Comparison of ENCODE assay signal across 9 mouse cellular contexts in genomic region chr15:85576110-85576509, GRCm38 (mm10). TPM values are rescaled to one million over a fixed set of nuclear protein-coding genes. Genes with fewer than 3 reads are reported as not detected.
A peak's percentile ranks its signal among the peaks of the same experiment; 100 is the strongest.
DNase-seq lines count a peak whose midpoint lies in the region; ATAC-seq and TF ChIP-seq lines count a peak whose summit lies in the region.
"Had no signal": no experiment of that assay in that cellular context is flagged by ENCODE, and none has a peak within 500 bp of the region (broad histone marks: within the 10 kb centered on the region; RNA-seq: fewer than 3 reads in every experiment).

No protein-coding gene starts in this region.

- intact Hi-C loops in heart, adult 2 months (cut with DNase I) = no loop called here
- intact Hi-C loops in gastrocnemius, postnatal 36 days (cut with DNase I) = no loop called here

- no peak overlapping the region for H3K27ac ChIP-seq in heart, embryonic 14.5 days (replicated peaks in 1 of 2; ENCODE audit: control insufficient read depth in 1 of 2, insufficient read depth in 1 of 2, low read depth in 2 of 2, low read length in 2 of 2)
- H3K27ac ChIP-seq in heart, adult 2 months = no peak overlapping the region
- H3K27ac ChIP-seq in hindbrain, embryonic 11.5 days (ENCODE audit: low read depth, low read length) = peak overlapping the region; percentile 87
- peak overlapping the region; percentile 64 for H3K27ac ChIP-seq in midbrain, embryonic 16.5 days (ENCODE audit: low read length)

- no peaks in the 10 kb centered on the region for H3K79me2 ChIP-seq in heart, adult 2 months (replicated peaks; ENCODE audit: control insufficient read depth, insufficient read depth, low read length)

- H3K4me3 ChIP-seq in heart, embryonic 14.5 days (ENCODE audit: control insufficient read depth in 1 of 2, insufficient read depth in 1 of 2, low read depth in 1 of 2, low read length in 2 of 2) = no peak overlapping the region
- no peak overlapping the region for H3K4me3 ChIP-seq in heart, adult 2 months
- H3K4me3 ChIP-seq in hindbrain, embryonic 11.5 days (ENCODE audit: low read depth, low read length) = peak overlapping the region; percentile 75
- H3K4me3 ChIP-seq in midbrain, embryonic 16.5 days (ENCODE audit: low read depth, low read length) = peak overlapping the region; percentile 47
- H3K4me3 ChIP-seq: erythroblast, embryonic 14.5 days had no signal

- H3K4me1 ChIP-seq in heart, embryonic 14.5 days (ENCODE audit: control insufficient read depth in 2 of 2, insufficient read depth in 2 of 2, low read length in 2 of 2) = peaks cover 0 to 21% of the 10 kb centered on the region in 2 experiments; a peak in 3 of 4 replicates
- H3K4me1 ChIP-seq in heart, adult 2 months (ENCODE audit: control insufficient read depth, insufficient read depth, low read length) = no peaks in the 10 kb centered on the region
- H3K4me1 ChIP-seq in hindbrain, embryonic 11.5 days (replicated peaks; ENCODE audit: control insufficient read depth, insufficient read depth, low read length) = peaks cover 26% of the 10 kb centered on the region
- peaks cover 32% of the 10 kb centered on the region for H3K4me1 ChIP-seq in midbrain, embryonic 16.5 days (ENCODE audit: control insufficient read depth, insufficient read depth, low read length)

- H3K4me2 ChIP-seq in heart, embryonic 14.5 days (ENCODE audit: low read length) = peak overlapping the region; percentile 39
- peak overlapping the region; percentile 95 for H3K4me2 ChIP-seq in hindbrain, embryonic 11.5 days (replicated peaks; ENCODE audit: low read depth, low read length)
- peak overlapping the region; percentile 92 for H3K4me2 ChIP-seq in midbrain, embryonic 16.5 days (ENCODE audit: low read length)

- no peak for ATAC-seq in heart, embryonic 14.5 days (ENCODE audit: insufficient number of reproducible peaks, insufficient read depth, low FRiP score, low read depth)
- ATAC-seq in hindbrain, embryonic 11.5 days (ENCODE audit: low FRiP score) = no peak
- no peak for ATAC-seq in midbrain, embryonic 16.5 days

- no peaks in the 10 kb centered on the region for H3K9me3 ChIP-seq in heart, embryonic 14.5 days (ENCODE audit: control insufficient read depth, low read length)
- H3K9me3 ChIP-seq in hindbrain, embryonic 11.5 days (ENCODE audit: control insufficient read depth, low read length) = no peaks in the 10 kb centered on the region
- H3K9me3 ChIP-seq in midbrain, embryonic 16.5 days (replicated peaks; ENCODE audit: control insufficient read depth, low read length, poor library complexity, severe bottlenecking) = no peaks in the 10 kb centered on the region

- H3K36me3 ChIP-seq in heart, embryonic 14.5 days (ENCODE audit: control insufficient read depth, insufficient read depth, low read length) = no peaks in the 10 kb centered on the region
- H3K36me3 ChIP-seq in heart, adult 2 months (ENCODE audit: control insufficient read depth, insufficient read depth, low read length) = no peaks in the 10 kb centered on the region
- H3K36me3 ChIP-seq in hindbrain, embryonic 11.5 days (ENCODE audit: control insufficient read depth, insufficient read depth, low read length) = no peaks in the 10 kb centered on the region
- H3K36me3 ChIP-seq in midbrain, embryonic 16.5 days (ENCODE audit: control insufficient read depth, insufficient read depth, low read length) = no peaks in the 10 kb centered on the region

- no peak overlapping the region for H3K9ac ChIP-seq in heart, embryonic 14.5 days (ENCODE audit: low read length)
- H3K9ac ChIP-seq in heart, adult 2 months (ENCODE audit: low read depth, low read length) = no peak overlapping the region
- peak overlapping the region; percentile 48; the same call in 1 of the 2 replicates for H3K9ac ChIP-seq in hindbrain, embryonic 11.5 days (ENCODE audit: low read depth, low read length)
- peak overlapping the region; percentile 65; the same call in 1 of the 2 replicates for H3K9ac ChIP-seq in midbrain, embryonic 16.5 days (ENCODE audit: low read depth, low read length)

- TF ChIP-seq EP300 in heart, adult 2 months (IDR thresholded peaks at IDR 0.05; ENCODE audit: insufficient read depth, low read depth, low read length) = no peak

- TF ChIP-seq POLR2A in heart, adult 2 months (IDR thresholded peaks at IDR 0.05; ENCODE audit: insufficient read depth, low read depth, low read length) = no peak

- no peak for TF ChIP-seq CTCF in heart, adult 2 months (IDR thresholded peaks at IDR 0.05)

- WGBS in heart, embryonic 14.5 days = 2% methylated on average over 20 of the region's 20 CpGs
- WGBS in heart, adult 2 months = 4% methylated on average over 20 of the region's 20 CpGs
- WGBS in hindbrain, embryonic 11.5 days = under 1% methylated on average over 20 of the region's 20 CpGs
- WGBS in midbrain, embryonic 16.5 days = 2% methylated on average over 20 of the region's 20 CpGs

- peaks cover 88% of the 10 kb centered on the region for H3K27me3 ChIP-seq in heart, embryonic 14.5 days (ENCODE audit: control insufficient read depth, insufficient read depth, low read length)
- H3K27me3 ChIP-seq in heart, adult 2 months (ENCODE audit: control insufficient read depth, insufficient read depth, low read length) = peaks cover 17% of the 10 kb centered on the region
- peaks cover 44% of the 10 kb centered on the region for H3K27me3 ChIP-seq in hindbrain, embryonic 11.5 days (ENCODE audit: control insufficient read depth, insufficient read depth, low read length)
- peaks cover 54% of the 10 kb centered on the region for H3K27me3 ChIP-seq in midbrain, embryonic 16.5 days (ENCODE audit: control insufficient read depth, insufficient read depth, low read depth, low read length)

- no peak for DNase-seq in heart, adult 2 months
- DNase-seq in R1 (ENCODE audit: low read depth, low spot score) = peak; percentile 39
- peak; percentile 54 for DNase-seq in hindbrain, embryonic 11.5 days (ENCODE audit: low spot score)
- no peak for DNase-seq in gastrocnemius, adult 8-10 months (ENCODE audit: low spot score in 2 of 2)
- DNase-seq in gastrocnemius, postnatal 25 days = no peak
- DNase-seq in gastrocnemius, postnatal 36 days = no peak

RNA-seq across cellular contexts. Expression of gene Wnt7b, which starts 6.2 kb away (rescaled TPM):
- 0.23 and 0.41 TPM in 2 replicates for polyA plus RNA-seq in heart, embryonic 14.5 days (2014; fragmentation: Nextera tagmentation; extraction: Ambion mirVana)
- under 1 TPM; 0.14 to 0.18 TPM for total RNA-seq in heart, adult 2 months (2021)
- polyA plus RNA-seq in heart, adult 2 months (2012; rRNA removed) = 0.12 and 0.41 TPM in 2 replicates
- polyA plus RNA-seq in hindbrain, embryonic 11.5 days (2014; fragmentation: Nextera tagmentation; extraction: Ambion mirVana) = 61.6 and 79.7 TPM in 2 replicates
- 22.6 and 25.3 TPM in 2 replicates for polyA plus RNA-seq in midbrain, embryonic 16.5 days (2015; fragmentation: Nextera tagmentation; extraction: Ambion mirVana)
- under 1 TPM in 1 of 4 experiments, not detected in 3; 0.19 TPM for total RNA-seq in gastrocnemius, adult 8-10 months (2022)
- not detected for total RNA-seq in gastrocnemius, postnatal 25 days (2021)
- not detected for total RNA-seq in gastrocnemius, postnatal 36 days (2021)
- polyA plus RNA-seq: erythroblast, embryonic 14.5 days had no signal

Comparison
In these comparisons a context has a peak if more than half of its experiments do, and no peak if none do; other contexts are left out.
1. H3K27ac ChIP-seq: peak in hindbrain, embryonic 11.5 days (single experiment) and midbrain, embryonic 16.5 days (single experiment); none in heart, embryonic 14.5 days (0 of 2) and heart, adult 2 months (single experiment).
2. H3K4me2 ChIP-seq: peak in every context shown above with its lines; median percentile 95 in hindbrain, embryonic 11.5 days; 92 in midbrain, embryonic 16.5 days; 39 in heart, embryonic 14.5 days.
3. H3K4me3 ChIP-seq: peak in hindbrain, embryonic 11.5 days (single experiment) and midbrain, embryonic 16.5 days (single experiment); none in heart, embryonic 14.5 days (0 of 2) and heart, adult 2 months (single experiment).
4. H3K9ac ChIP-seq: peak in hindbrain, embryonic 11.5 days (single experiment) and midbrain, embryonic 16.5 days (single experiment); none in heart, embryonic 14.5 days (single experiment) and heart, adult 2 months (single experiment).
5. DNase-seq: peak in R1 (single experiment) and hindbrain, embryonic 11.5 days (single experiment); none in heart, adult 2 months (0 of 2), gastrocnemius, adult 8-10 months (0 of 2), gastrocnemius, postnatal 25 days (single experiment) and gastrocnemius, postnatal 36 days (0 of 2).